Mouse (Mus musculus) lung, adult 10 weeks (tissue): ENCODE measurements around the gene Grifin. TPM values are rescaled to one million over a fixed set of nuclear protein-coding genes. Genes with fewer than 3 reads are reported as not detected.

Experiments
- polyA plus RNA-seq: library from polyadenylated mRNA; stranded (reverse); fragments of 350-450 nt; fragmentation: Illumina TruSeq; extraction: RNeasy Lipid Tissue Mini Kit (QIAGEN cat#74804); gene quantifications from one replicate; pipeline ENCODE4 v1.2.3, GENCODE M21; 2014; ENCODE audit warnings: low read depth, low replicate concordance; ENCODE audit not compliant: insufficient read depth

Grifin gene
- not detected for polyA plus RNA-seq

DNA sequence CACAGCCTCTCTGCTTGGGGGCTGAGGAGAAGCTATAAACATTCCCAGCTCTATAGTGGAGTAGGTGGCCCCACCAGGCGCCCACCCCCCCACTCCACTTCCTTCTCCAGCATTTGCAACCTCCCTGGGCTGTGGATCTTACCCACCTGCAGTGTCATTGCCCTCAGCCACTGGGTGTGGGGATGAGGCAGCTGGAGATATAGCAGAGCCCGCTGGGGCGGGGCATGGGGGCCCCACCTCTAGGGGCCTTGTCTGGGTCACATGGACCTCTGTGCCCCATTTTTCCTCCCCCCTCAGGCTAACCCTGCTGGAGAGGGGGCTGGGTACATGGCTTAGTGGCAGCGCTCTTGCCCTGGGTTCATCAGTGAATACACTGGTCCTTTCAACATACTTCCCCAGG, at the start of gene Grifin:
Gene Grifin, minus strand, starts transcription at position 176 of the 400 bp plus-strand sequence.

DNA sequence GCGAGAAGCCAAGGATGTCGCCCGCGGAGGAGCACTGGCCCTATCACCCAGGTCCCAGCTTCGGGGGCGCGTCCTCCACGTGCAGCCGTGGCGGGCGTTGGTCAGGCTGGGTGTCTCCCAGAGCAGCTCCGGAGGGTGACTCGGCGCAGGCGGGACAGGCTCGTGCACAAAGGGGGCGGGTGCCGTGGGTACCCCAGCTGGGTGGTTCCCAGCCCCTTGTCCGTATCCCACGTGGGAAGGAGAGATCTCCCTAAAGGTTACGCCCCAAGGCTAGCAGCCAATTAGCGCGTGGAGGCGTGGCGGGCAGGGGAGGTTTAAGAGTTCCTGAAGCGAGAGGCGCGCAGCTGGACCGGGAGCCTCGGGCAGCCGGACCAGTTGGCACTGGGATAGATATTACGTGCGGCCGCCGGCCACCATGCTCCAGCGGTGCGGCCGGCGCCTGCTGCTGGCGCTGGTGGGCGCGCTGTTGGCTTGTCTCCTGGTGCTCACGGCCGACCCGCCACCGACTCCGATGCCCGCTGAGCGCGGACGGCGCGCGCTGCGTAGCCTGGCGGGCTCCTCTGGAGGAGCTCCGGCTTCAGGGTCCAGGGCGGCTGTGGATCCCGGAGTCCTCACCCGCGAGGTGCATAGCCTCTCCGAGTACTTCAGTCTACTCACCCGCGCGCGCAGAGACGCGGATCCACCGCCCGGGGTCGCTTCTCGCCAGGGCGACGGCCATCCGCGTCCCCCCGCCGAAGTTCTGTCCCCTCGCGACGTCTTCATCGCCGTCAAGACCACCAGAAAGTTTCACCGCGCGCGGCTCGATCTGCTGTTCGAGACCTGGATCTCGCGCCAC, 42.3 kb upstream of the Grifin start, which contains the start of gene Lfng:
Gene Lfng, plus strand, starts transcription at position 320 of the 835 bp plus-strand sequence.

Other genes with a start within 250 kb of the Grifin start
- 6.7 TPM for gene Mad1l1, start 243.5 kb downstream of the Grifin start, polyA plus RNA-seq
- 19.1 TPM for gene Nudt1, start 243.4 kb downstream of the Grifin start, polyA plus RNA-seq
- gene Mrm2, start 233.2 kb downstream of the Grifin start, polyA plus RNA-seq: 7.8 TPM
- gene Snx8, start 175.8 kb downstream of the Grifin start, polyA plus RNA-seq: 18.7 TPM
- 95.9 TPM for gene Eif3b, start 145.7 kb downstream of the Grifin start, polyA plus RNA-seq
- not detected for gene Gm4869, start 119.4 kb downstream of the Grifin start, polyA plus RNA-seq
- 21.9 TPM for gene Chst12, start 59.5 kb downstream of the Grifin start, polyA plus RNA-seq
- gene Lfng, start 42.2 kb upstream of the Grifin start, polyA plus RNA-seq: 40.2 TPM
- gene Ttyh3, start 84.0 kb upstream of the Grifin start, polyA plus RNA-seq: 18.1 TPM
- 8.5 TPM for gene Iqce, start 137.3 kb upstream of the Grifin start, polyA plus RNA-seq
- 6.4 TPM for gene Brat1, start 139.9 kb upstream of the Grifin start, polyA plus RNA-seq
- 7.7 TPM for gene Amz1, start 159.1 kb upstream of the Grifin start, polyA plus RNA-seq